Mouse (Mus musculus) embryonic fibroblast, embryonic 13.5 days (primary cell): ENCODE data around the gene Exosc7.

ENCODE experiments used
- CTCF ChIP-seq: IDR thresholded peaks from 2 replicates; pipeline ENCODE4 v1.5.1; 2011; ENCODE audit warnings: mild to moderate bottlenecking, control low read depth, low read length, moderate library complexity, borderline replicate concordance; ENCODE audit not compliant: insufficient read depth
- POLR2A ChIP-seq: IDR thresholded peaks from 2 replicates; pipeline ENCODE4 v1.6.1; 2011; ENCODE audit warnings: low read depth, mild to moderate bottlenecking, control low read depth, low read length, moderate library complexity

DNA sequence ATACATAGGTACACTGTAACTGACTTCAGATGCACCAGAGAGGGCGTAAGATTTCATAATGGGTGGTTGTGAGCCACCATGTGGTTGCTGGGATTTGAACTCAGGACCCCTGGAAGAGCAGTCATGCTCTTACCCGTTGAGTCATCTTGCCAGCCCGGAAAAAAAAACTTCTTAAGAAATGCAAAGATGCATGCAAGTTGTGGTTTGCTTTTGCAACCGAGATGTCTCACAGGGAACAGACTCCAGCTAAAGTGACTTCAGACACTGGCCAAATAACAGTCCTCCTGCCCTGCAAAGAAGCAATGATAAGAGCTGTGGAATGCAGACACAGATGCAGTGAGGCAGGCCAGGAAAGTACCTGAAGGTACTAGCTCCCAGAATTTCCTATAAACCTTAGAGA, 22.2 kb upstream of the Exosc7 start:
- TF ChIP-seq CTCF (no peak), POLR2A (no peak)
